Mouse (Mus musculus) CH12.LX (cell line): Measurements from ENCODE around the gene Prr12. TPM values are rescaled to one million over a fixed set of nuclear protein-coding genes. Genes with fewer than 3 reads are reported as not detected.

Experiments used
- DNase-seq: peaks from one replicate; pipeline ENCODE4 v3.0.0-alpha.2; 2013; ENCODE audit errors: extremely low read depth
- H3K27ac ChIP-seq: 2 replicates; pipeline ENCODE4 v1.5.1; 2012; ENCODE audit warnings: low read depth, mild to moderate bottlenecking, control low read depth, moderate library complexity; ENCODE audit not compliant: insufficient read depth
- H3K27me3 ChIP-seq: replicated peaks from 2 replicates; pipeline ENCODE3; 2012; ENCODE audit warnings: inconsistent platforms
- H3K36me3 ChIP-seq, 2 experiments: replicated peaks in 1 of 2; 2 replicates each; pipeline versions ENCODE3 to v1.6.1; 2012; ENCODE audit warnings: inconsistent platforms in 1 of 2, low read length in 1 of 2, mild to moderate bottlenecking in 1 of 2, mixed read lengths in 1 of 2, moderate library complexity in 1 of 2; ENCODE audit not compliant: control insufficient read depth in 1 of 2, insufficient read depth in 1 of 2
- H3K4me1 ChIP-seq, 2 experiments: 2 replicates each; pipeline ENCODE4 v1.6.1; 2012; ENCODE audit warnings: inconsistent platforms in 1 of 2, moderate library complexity in 1 of 2; ENCODE audit not compliant: insufficient read depth in 2 of 2, control insufficient read depth in 1 of 2
- H3K4me2 ChIP-seq: 2 replicates; pipeline ENCODE4 v1.6.1; 2012; ENCODE audit warnings: low read depth, mild to moderate bottlenecking, control low read depth; ENCODE audit not compliant: poor library complexity, insufficient read depth, severe bottlenecking
- H3K4me3 ChIP-seq, 3 experiments: fragments of 150-350 bp in 1 of 3; sonication (generic) in 1 of 3; replicated peaks in 1 of 3; 2 replicates each; pipeline versions ENCODE3 to v1.5.1; 2011 to 2012; ENCODE audit warnings: low read depth in 2 of 3, low read length in 2 of 3, mild to moderate bottlenecking in 2 of 3, moderate library complexity in 2 of 3, control low read depth in 1 of 3, improper control_type of control experiment in 1 of 3, inconsistent platforms in 1 of 3, mixed read lengths in 1 of 3; ENCODE audit not compliant: poor library complexity in 1 of 3
- H3K79me2 ChIP-seq: replicated peaks from 2 replicates; pipeline ENCODE4 v1.6.1; 2012; ENCODE audit warnings: mild to moderate bottlenecking, moderate library complexity; ENCODE audit not compliant: control insufficient read depth, poor library complexity, insufficient read depth, severe bottlenecking; ENCODE audit errors: extremely low read depth
- H3K9ac ChIP-seq: 2 replicates; pipeline ENCODE4 v1.6.1; 2012; ENCODE audit warnings: low read depth, mild to moderate bottlenecking, control low read depth, moderate library complexity; ENCODE audit not compliant: insufficient read depth
- H3K9me3 ChIP-seq: replicated peaks from 2 replicates; pipeline ENCODE3; 2012; ENCODE audit warnings: low read length, inconsistent platforms, mixed read lengths
- BHLHE40 ChIP-seq: IDR thresholded peaks from 2 replicates; pipeline ENCODE4 v1.6.1; 2011; ENCODE audit warnings: mild to moderate bottlenecking, low read depth, low read length, improper control_type of control experiment
- CHD2 ChIP-seq: IDR thresholded peaks from 2 replicates; pipeline ENCODE4 v1.6.1; 2011; ENCODE audit warnings: low read length, improper control_type of control experiment
- GABPA ChIP-seq: IDR thresholded peaks from 2 replicates; pipeline ENCODE4 v1.6.1; 2012; ENCODE audit warnings: low read depth, low read length, improper control_type of control experiment, inconsistent platforms; ENCODE audit not compliant: insufficient replicate concordance
- IRF4 ChIP-seq: IDR thresholded peaks from 2 replicates; pipeline ENCODE4 v1.6.1; 2014; ENCODE audit warnings: low read depth, mild to moderate bottlenecking, inconsistent platforms, low read length, improper control_type of control experiment
- JUND ChIP-seq: conservative IDR thresholded peaks from 2 replicates; pipeline ENCODE4 v1.6.1; 2011; ENCODE audit warnings: low read depth, low read length, improper control_type of control experiment
- MAFK ChIP-seq: IDR thresholded peaks from 2 replicates; pipeline ENCODE4 v1.6.1; 2011; ENCODE audit warnings: low read length, improper control_type of control experiment; ENCODE audit not compliant: insufficient replicate concordance
- MEF2A ChIP-seq: IDR thresholded peaks from 2 replicates; pipeline ENCODE4 v1.6.1; 2014; ENCODE audit warnings: low read depth, mild to moderate bottlenecking, inconsistent platforms, low read length, improper control_type of control experiment, borderline replicate concordance
- NELFE ChIP-seq: IDR thresholded peaks from 2 replicates; pipeline ENCODE4 v1.6.1; 2011; ENCODE audit warnings: low read depth, low read length, improper control_type of control experiment
- NRF1 ChIP-seq: IDR thresholded peaks from 2 replicates; pipeline ENCODE4 v1.6.1; 2014; ENCODE audit warnings: low read depth, mild to moderate bottlenecking, inconsistent platforms, low read length, improper control_type of control experiment, moderate library complexity
- RAD21 ChIP-seq: IDR thresholded peaks from 2 replicates; pipeline ENCODE4 v1.6.1; 2011; ENCODE audit warnings: low read depth, mild to moderate bottlenecking, low read length, improper control_type of control experiment, moderate library complexity
- RCOR1 ChIP-seq: conservative IDR thresholded peaks from 2 replicates; pipeline ENCODE4 v1.6.1; 2012; ENCODE audit warnings: low read depth, mild to moderate bottlenecking, inconsistent platforms, low read length, improper control_type of control experiment
- SIN3A ChIP-seq: IDR thresholded peaks from 2 replicates; pipeline ENCODE4 v1.6.1; 2012; ENCODE audit warnings: low read length, improper control_type of control experiment, inconsistent platforms
- ZC3H11A ChIP-seq: IDR thresholded peaks from 2 replicates; pipeline ENCODE4 v1.6.1; 2012; ENCODE audit warnings: low read depth, mild to moderate bottlenecking, inconsistent platforms, low read length, improper control_type of control experiment
- dilution Hi-C: fragments of 300-500 bp; cut with MboI; formaldehyde crosslinking; loops from 2 replicates; pipeline ENCODE4 v1.14.3; 2020; ENCODE audit warnings: low sequenced_read_pairs; ENCODE audit not compliant: extremely low pct_unique_long_range_greater_than_20kb, extremely low pct_ligation_motif_present
- in situ Hi-C: fragments of 300-500 bp; cut with MboI; formaldehyde crosslinking; loops from 3 replicates; pipeline ENCODE4 v1.14.3; 2019; ENCODE audit warnings: low sequenced_read_pairs, low pct_ligation_motif_present, low pct_unique_long_range_greater_than_20kb, mixed read lengths
- polyA plus RNA-seq: library from polyadenylated mRNA; unstranded; fragments of >175 nt; gene quantifications from 2 replicates; pipeline ENCODE4 v1.2.1, GENCODE M21; 2012; ENCODE audit warnings: low read depth; ENCODE audit not compliant: insufficient read length
- total RNA-seq, 2 experiments: library from RNA; depleted of rRNA; stranded (reverse); fragments of 300-350 nt in 1 of 2; fragments of >200 nt in 1 of 2; gene quantifications; 2 replicates each; pipeline ENCODE4 v1.2.3; 2012 to 2014

Prr12 gene
- total and polyA plus RNA-seq, 3 experiments = 1.2 to 20.5 (median 6.5) TPM

- dilution Hi-C loops = no loop called here
- Histone ChIP-seq H3K4me2 (no peak overlapping the region), H3K79me2 (no peaks in the 10 kb centered on the region; the same call in 1 of the 2 replicates), H3K4me3 (no peak overlapping the region), H3K4me1 (no peaks in the 10 kb centered on the region; a peak in 1 of 4 replicates)
- TF ChIP-seq GABPA (no peak), ZC3H11A (no peak), JUND (no peak), IRF4 (no peak), RCOR1 (no peak), NRF1 (no peak), RAD21 (no peak), CHD2 (no peak)
- TF ChIP-seq, all 38 proteins: peak for 0
- Histone ChIP-seq H3K27me3 (no peaks in the 10 kb centered on the region), H3K36me3 (peaks cover 68 to 93% of the 10 kb centered on the region in 2 experiments), H3K9ac (no peak overlapping the region), H3K9me3 (no peaks in the 10 kb centered on the region), H3K27ac (no peak overlapping the region)
- no peak for DNase-seq
- in situ Hi-C loops = no loop called here
Observed at GRCm38 (mm10) chr7:45030857-45031256, 21.8 kb downstream of the Prr12 start.

DNA sequence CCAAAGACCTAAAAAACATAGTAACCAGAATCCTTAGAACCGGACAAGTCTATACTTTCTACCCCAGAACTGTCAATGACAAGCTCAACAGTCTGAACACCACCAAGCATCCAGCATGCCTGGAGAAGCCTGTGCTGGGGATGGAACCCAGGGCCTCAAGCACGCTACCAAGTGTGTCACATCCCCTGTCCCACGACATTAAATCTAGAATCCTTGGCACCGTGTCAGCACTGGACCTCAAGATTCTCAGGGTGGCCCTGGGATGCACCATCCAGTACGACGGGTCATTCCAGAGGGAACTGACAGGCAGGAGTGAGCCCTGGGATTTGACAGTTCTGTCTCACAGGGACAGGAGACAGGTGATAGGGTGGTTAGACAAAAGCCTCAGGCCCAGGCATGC, 22.7 kb downstream of the Prr12 start:
- Histone ChIP-seq H3K4me1 (no peaks in the 10 kb centered on the region; a peak in 1 of 4 replicates), H3K4me2 (no peak overlapping the region), H3K27ac (no peak overlapping the region), H3K36me3 (peaks cover 63 to 90% of the 10 kb centered on the region in 2 experiments), H3K4me3 (no peak overlapping the region), H3K9ac (no peak overlapping the region)
- in situ Hi-C loops = no loop called here
- no peak for DNase-seq
- no peak for TF ChIP-seq NELFE
- TF ChIP-seq BHLHE40 = no peak
- TF ChIP-seq, all 38 proteins: peak for 0
- H3K27me3 ChIP-seq = no peaks in the 10 kb centered on the region
- dilution Hi-C loops = no loop called here
- no peaks in the 10 kb centered on the region; the same call in 1 of the 2 replicates for H3K79me2 ChIP-seq
- H3K9me3 ChIP-seq = no peaks in the 10 kb centered on the region

DNA sequence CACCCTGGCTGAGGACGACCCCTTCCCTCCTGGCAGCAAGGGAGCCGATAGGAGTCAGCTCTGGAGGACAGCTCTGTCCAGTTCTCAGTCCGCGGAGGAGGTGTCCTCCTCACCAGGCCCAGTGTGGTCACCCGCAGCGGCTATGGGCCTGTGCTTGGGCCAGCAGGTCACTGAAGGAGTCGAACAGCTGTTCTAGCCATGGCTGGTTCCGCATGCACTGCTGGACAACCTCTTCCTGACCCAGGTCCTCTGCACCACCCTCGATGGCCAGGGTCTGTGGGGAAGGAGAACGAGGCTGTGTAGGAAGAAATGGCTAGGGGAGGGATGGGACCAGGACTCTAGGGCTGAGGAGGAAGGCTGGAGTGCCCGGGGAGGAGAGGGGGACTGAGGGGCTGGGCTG, 24.3 kb downstream of the Prr12 start:
- in situ Hi-C loops = no loop called here

More for the DNA sequence above, 24.3 kb downstream of the Prr12 start:
- Histone ChIP-seq H3K9ac (no peak overlapping the region), H3K4me3 (no peak overlapping the region), H3K79me2 (no peaks in the 10 kb centered on the region), H3K4me1 (no peaks in the 10 kb centered on the region; a peak in 1 of 4 replicates), H3K4me2 (no peak overlapping the region), H3K27me3 (no peaks in the 10 kb centered on the region)
- no peak for DNase-seq
- TF ChIP-seq ZC3H11A = no peak
- no peak for TF ChIP-seq MAFK
- TF ChIP-seq MEF2A = no peak
- no peak for TF ChIP-seq SIN3A
- TF ChIP-seq, all 38 proteins: peak for 0
- H3K27ac ChIP-seq = no peak overlapping the region
- dilution Hi-C loops = no loop called here
- peaks cover 47 to 80% of the 10 kb centered on the region in 2 experiments for H3K36me3 ChIP-seq
- H3K9me3 ChIP-seq = no peaks in the 10 kb centered on the region
